Mouse (Mus musculus): Measurements from ENCODE around the gene Olfr733.

Gene Olfr733

GRCm38 (mm10) chr14:50301422-50301821 is at the start of gene Olfr733:
Olfr733 (minus strand) TSS chr14:50301522.
- no peak for DNase-seq

- DNase-seq = no peak
These were observed 47.5 kb upstream of the Olfr733 start, which contains the start of gene Olfr735 for GRCm38 (mm10) chr14:50348796-50349195. Olfr735 (minus strand) TSS chr14:50348872.

DNA sequence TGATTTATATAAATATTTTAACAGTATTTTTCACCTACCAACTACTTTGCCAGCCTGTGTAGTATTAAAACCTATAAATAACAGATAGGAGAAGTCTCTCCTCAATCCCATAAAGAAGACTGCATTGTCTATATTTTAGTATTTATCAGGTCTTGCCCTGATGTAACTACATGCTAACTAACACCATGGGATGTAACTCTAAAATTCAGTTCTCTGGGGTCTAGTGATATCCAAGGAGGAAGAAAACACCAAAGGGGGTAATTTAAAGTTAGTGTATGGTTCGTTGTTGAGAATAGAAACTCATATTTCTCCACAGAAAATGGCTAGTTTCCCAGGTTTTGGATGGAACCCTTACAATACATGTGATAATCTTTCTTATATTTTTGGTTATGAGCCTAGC is 25.3 kb upstream of the Olfr733 start, which contains the start of gene Olfr734:
TSS of gene Olfr734 (minus strand) at position 101 of the 400 bp plus-strand sequence.
- no peak for DNase-seq

DNA sequence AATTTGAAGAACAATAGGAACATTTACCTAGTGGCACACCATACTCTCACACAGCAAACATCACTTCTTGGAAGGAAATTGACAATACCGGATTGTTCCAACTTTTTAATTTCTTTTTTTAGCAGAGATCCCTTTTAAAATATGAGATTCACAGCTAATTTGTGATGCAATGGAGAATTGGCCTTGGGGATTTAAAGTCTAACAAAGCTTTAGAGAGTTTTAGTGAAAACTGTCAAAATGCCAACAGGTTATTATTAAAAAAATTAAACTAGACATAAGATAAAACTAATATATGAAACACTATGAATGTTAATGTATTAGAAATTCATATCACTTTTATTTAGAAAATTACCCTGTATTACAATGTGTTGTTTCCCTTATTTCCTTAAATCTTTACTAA is 17.2 kb downstream of the Olfr733 start, which contains the start of gene Olfr732:
TSS of gene Olfr732 (minus strand) at position 101 of the 400 bp plus-strand sequence.
- DNase-seq = no peak
